Mouse (Mus musculus): ENCODE data around the gene Cacna1f. TPM values are rescaled to one million over a fixed set of nuclear protein-coding genes. Genes with fewer than 3 reads are reported as not detected.

The Cacna1f gene
- 0.08 TPM for polyA plus RNA-seq (2014; fragmentation: Illumina TruSeq; extraction: RNeasy Lipid Tissue Mini Kit (QIAGEN cat#74804); ENCODE audit: insufficient read depth, low read depth, low replicate concordance)

GRCm38 (mm10) chrX:7606783-7607182 lies at the start of gene Cacna1f:
Gene Cacna1f (plus strand): TSS chrX:7607083.

GRCm38 (mm10) chrX:7573176-7574086 lies 33.5 kb upstream of the Cacna1f start, which contains the start of gene Foxp3:
Gene Foxp3 (plus strand): TSS chrX:7573644.

GRCm38 (mm10) chrX:7574087-7574884 lies 32.6 kb upstream of the Cacna1f start, which contains the start of gene Ppp1r3f:
Gene Ppp1r3f (minus strand): TSS chrX:7574283.

GRCm38 (mm10) chrX:7604879-7605574 lies 1.9 kb upstream of the Cacna1f start, which contains the start of gene Ccdc22:
Gene Ccdc22 (minus strand): TSS chrX:7605517.

GRCm38 (mm10) chrX:7638401-7639091 lies 31.7 kb downstream of the Cacna1f start, which contains the start of gene Syp:
Gene Syp (plus strand): TSS chrX:7638471.

GRCm38 (mm10) chrX:7657221-7657639 lies 50.3 kb downstream of the Cacna1f start, which contains the start of gene Prickle3:
Gene Prickle3 (plus strand): TSS chrX:7657260.

GRCm38 (mm10) chrX:7670921-7671623 lies 64.2 kb downstream of the Cacna1f start, which contains the start of gene Plp2:
Gene Plp2 (minus strand): TSS chrX:7671390.

GRCm38 (mm10) chrX:7680864-7681263 lies 74.0 kb downstream of the Cacna1f start, which contains the start of gene Magix:
Gene Magix (minus strand): TSS chrX:7681251.

Other genes with a start within 250 kb of the Cacna1f start
- 1.6 TPM for gene Usp27x, start 231.3 kb upstream of the Cacna1f start, polyA plus RNA-seq (2014; fragmentation: Illumina TruSeq; extraction: RNeasy Lipid Tissue Mini Kit (QIAGEN cat#74804); ENCODE audit: insufficient read depth, low read depth, low replicate concordance)
- gene Foxp3, start 33.4 kb upstream of the Cacna1f start, polyA plus RNA-seq (2014; fragmentation: Illumina TruSeq; extraction: RNeasy Lipid Tissue Mini Kit (QIAGEN cat#74804); ENCODE audit: insufficient read depth, low read depth, low replicate concordance) = 0.14 TPM
- 1.2 TPM for gene Ppp1r3f, start 32.8 kb upstream of the Cacna1f start, polyA plus RNA-seq (2014; fragmentation: Illumina TruSeq; extraction: RNeasy Lipid Tissue Mini Kit (QIAGEN cat#74804); ENCODE audit: insufficient read depth, low read depth, low replicate concordance)
- gene Ccdc22, start 1.6 kb upstream of the Cacna1f start, polyA plus RNA-seq (2014; fragmentation: Illumina TruSeq; extraction: RNeasy Lipid Tissue Mini Kit (QIAGEN cat#74804); ENCODE audit: insufficient read depth, low read depth, low replicate concordance) = 11.5 TPM
- 4.0 TPM for gene Syp, start 31.4 kb downstream of the Cacna1f start, polyA plus RNA-seq (2014; fragmentation: Illumina TruSeq; extraction: RNeasy Lipid Tissue Mini Kit (QIAGEN cat#74804); ENCODE audit: insufficient read depth, low read depth, low replicate concordance)
- gene Prickle3, start 50.2 kb downstream of the Cacna1f start, polyA plus RNA-seq (2014; fragmentation: Illumina TruSeq; extraction: RNeasy Lipid Tissue Mini Kit (QIAGEN cat#74804); ENCODE audit: insufficient read depth, low read depth, low replicate concordance) = 4.0 TPM
- gene Plp2, start 64.3 kb downstream of the Cacna1f start, polyA plus RNA-seq (2014; fragmentation: Illumina TruSeq; extraction: RNeasy Lipid Tissue Mini Kit (QIAGEN cat#74804); ENCODE audit: insufficient read depth, low read depth, low replicate concordance) = 161 TPM
- gene Magix, start 74.2 kb downstream of the Cacna1f start, polyA plus RNA-seq (2014; fragmentation: Illumina TruSeq; extraction: RNeasy Lipid Tissue Mini Kit (QIAGEN cat#74804); ENCODE audit: insufficient read depth, low read depth, low replicate concordance) = 6.1 TPM
- 18.2 TPM for gene Gpkow, start 90.0 kb downstream of the Cacna1f start, polyA plus RNA-seq (2014; fragmentation: Illumina TruSeq; extraction: RNeasy Lipid Tissue Mini Kit (QIAGEN cat#74804); ENCODE audit: insufficient read depth, low read depth, low replicate concordance)
- gene Wdr45, start 107.2 kb downstream of the Cacna1f start, polyA plus RNA-seq (2014; fragmentation: Illumina TruSeq; extraction: RNeasy Lipid Tissue Mini Kit (QIAGEN cat#74804); ENCODE audit: insufficient read depth, low read depth, low replicate concordance) = 86.4 TPM
- gene Gm45208, start 115.2 kb downstream of the Cacna1f start, polyA plus RNA-seq (2014; fragmentation: Illumina TruSeq; extraction: RNeasy Lipid Tissue Mini Kit (QIAGEN cat#74804); ENCODE audit: insufficient read depth, low read depth, low replicate concordance) = not detected
- gene Praf2, start 121.4 kb downstream of the Cacna1f start, polyA plus RNA-seq (2014; fragmentation: Illumina TruSeq; extraction: RNeasy Lipid Tissue Mini Kit (QIAGEN cat#74804); ENCODE audit: insufficient read depth, low read depth, low replicate concordance) = 16.3 TPM
- gene Ccdc120, start 143.8 kb downstream of the Cacna1f start, polyA plus RNA-seq (2014; fragmentation: Illumina TruSeq; extraction: RNeasy Lipid Tissue Mini Kit (QIAGEN cat#74804); ENCODE audit: insufficient read depth, low read depth, low replicate concordance) = 6.8 TPM
- 19.0 TPM for gene Tfe3, start 155.5 kb downstream of the Cacna1f start, polyA plus RNA-seq (2014; fragmentation: Illumina TruSeq; extraction: RNeasy Lipid Tissue Mini Kit (QIAGEN cat#74804); ENCODE audit: insufficient read depth, low read depth, low replicate concordance)
- 20.6 TPM for gene Gripap1, start 182.7 kb downstream of the Cacna1f start, polyA plus RNA-seq (2014; fragmentation: Illumina TruSeq; extraction: RNeasy Lipid Tissue Mini Kit (QIAGEN cat#74804); ENCODE audit: insufficient read depth, low read depth, low replicate concordance)
- gene Kcnd1, start 215.2 kb downstream of the Cacna1f start, polyA plus RNA-seq (2014; fragmentation: Illumina TruSeq; extraction: RNeasy Lipid Tissue Mini Kit (QIAGEN cat#74804); ENCODE audit: insufficient read depth, low read depth, low replicate concordance) = 0.20 TPM
- 30.7 TPM for gene Otud5, start 234.3 kb downstream of the Cacna1f start, polyA plus RNA-seq (2014; fragmentation: Illumina TruSeq; extraction: RNeasy Lipid Tissue Mini Kit (QIAGEN cat#74804); ENCODE audit: insufficient read depth, low read depth, low replicate concordance)